Mouse (Mus musculus) embryonic facial prominence, embryonic 12.5 days (tissue): ENCODE data around the gene Rps5. TPM values are rescaled to one million over a fixed set of nuclear protein-coding genes. Genes with fewer than 3 reads are reported as not detected.

ENCODE experiments used
- ATAC-seq: fragments of 200-750 bp; cut with Nextera tagmentation; 2 replicates; pipeline ENCODE4 v1.8.0; 2017; ENCODE audit not compliant: insufficient number of reproducible peaks, insufficient read depth, low FRiP score, low TSS enrichment
- H3K27ac ChIP-seq: fragments of 300-500 bp; sonication (generic); 2 replicates; pipeline ENCODE4 v1.5.1; 2016; ENCODE audit warnings: mild to moderate bottlenecking
- H3K27me3 ChIP-seq: fragments of 300-500 bp; sonication (generic); 2 replicates; pipeline ENCODE4 v1.6.1; 2016; ENCODE audit warnings: mild to moderate bottlenecking, moderate library complexity
- H3K36me3 ChIP-seq: fragments of 300-500 bp; sonication (generic); 2 replicates; pipeline ENCODE4 v1.6.1; 2016; ENCODE audit warnings: mild to moderate bottlenecking
- H3K4me1 ChIP-seq: fragments of 300-500 bp; sonication (generic); 2 replicates; pipeline ENCODE4 v1.6.1; 2016
- H3K4me2 ChIP-seq: fragments of 300-500 bp; sonication (generic); replicated peaks from 2 replicates; pipeline ENCODE4 v1.6.1; 2016; ENCODE audit warnings: mild to moderate bottlenecking, moderate library complexity
- H3K4me3 ChIP-seq: fragments of 300-500 bp; sonication (generic); 2 replicates; pipeline ENCODE4 v1.5.1; 2016; ENCODE audit warnings: mild to moderate bottlenecking
- H3K9ac ChIP-seq: fragments of 300-500 bp; sonication (generic); 2 replicates; pipeline ENCODE4 v1.6.1; 2016; ENCODE audit warnings: mild to moderate bottlenecking, moderate library complexity
- H3K9me3 ChIP-seq: fragments of 300-500 bp; sonication (generic); 2 replicates; pipeline ENCODE4 v1.6.1; 2016; ENCODE audit warnings: mild to moderate bottlenecking, moderate library complexity
- WGBS: fragments of 180-500 bp; shearing (Covaris S2); methylation state at CpG from one replicate; pipeline ENCODE4 v1.1.7; 2016; 5-methylcytosine and 5-hydroxymethylcytosine counted together
- polyA plus RNA-seq: library from polyadenylated mRNA; unstranded; fragments of >200 nt; fragmentation: Nextera tagmentation; extraction: Ambion mirVana; gene quantifications from 2 replicates; pipeline ENCODE4 v1.2.1, GENCODE M21; 2016

Rps5 gene
- polyA plus RNA-seq, 1 experiment from 2014 or later, result 833 TPM

GRCm38 (mm10) chr7:12961511-12962141, 39.5 kb downstream of the Rps5 start:
- WGBS, result 4% methylated on average over 29 of the region's 29 CpGs
- H3K9ac ChIP-seq, result peak overlapping the region; percentile 50

GRCm38 (mm10) chr7:12965678-12966091, 43.6 kb downstream of the Rps5 start, which contains the start of gene Zfp324:
Gene Zfp324, plus strand, starts transcription at chr7:12965838.
- peaks cover 10% of the 10 kb centered on the region for H3K4me1 ChIP-seq

More at GRCm38 (mm10) chr7:12961511-12962141, 39.5 kb downstream of the Rps5 start:
- Histone ChIP-seq H3K4me3 (peak overlapping the region; percentile 38), H3K27ac (peak overlapping the region; percentile 81), H3K27me3 (no peaks in the 10 kb centered on the region), H3K4me2 (peak overlapping the region; percentile 58), H3K9me3 (no peaks in the 10 kb centered on the region), H3K4me1 (peaks cover 2% of the 10 kb centered on the region), H3K36me3 (no peaks in the 10 kb centered on the region)
- peak; percentile 61 for ATAC-seq

GRCm38 (mm10) chr7:12966104-12966845, 44.2 kb downstream of the Rps5 start:
- Histone ChIP-seq H3K27ac (peak overlapping the region; percentile 91), H3K4me1 (peaks cover 10% of the 10 kb centered on the region), H3K27me3 (no peaks in the 10 kb centered on the region), H3K9ac (peak overlapping the region; percentile 95), H3K4me2 (peak overlapping the region; percentile 86), H3K4me3 (peak overlapping the region; percentile 90), H3K36me3 (peaks cover 25% of the 10 kb centered on the region), H3K9me3 (no peaks in the 10 kb centered on the region)
- WGBS, result under 1% methylated on average over 25 of the region's 29 CpGs
- ATAC-seq, result peak; percentile 48

More at GRCm38 (mm10) chr7:12965678-12966091, 43.6 kb downstream of the Rps5 start, which contains the start of gene Zfp324:
- peak within 1 kb of the TSS; percentile 91 for H3K27ac ChIP-seq
- under 1% methylated on average over 23 of the region's 23 CpGs for WGBS
- ATAC-seq, result peak; percentile 91
- H3K36me3 ChIP-seq, result peaks cover 19% of the 10 kb centered on the region
- peak within 1 kb of the TSS; percentile 95 for H3K9ac ChIP-seq
- H3K27me3 ChIP-seq, result no peaks in the 10 kb centered on the region
- H3K4me2 ChIP-seq, result peak within 1 kb of the TSS; percentile 86
- H3K4me3 ChIP-seq, result peak within 1 kb of the TSS; percentile 90
- H3K9me3 ChIP-seq, result no peaks in the 10 kb centered on the region

GRCm38 (mm10) chr7:12970906-12971305, 48.8 kb downstream of the Rps5 start:
- Histone ChIP-seq H3K27ac (no peak overlapping the region), H3K4me2 (no peak overlapping the region), H3K4me1 (peaks cover 10% of the 10 kb centered on the region), H3K9me3 (no peaks in the 10 kb centered on the region), H3K27me3 (no peaks in the 10 kb centered on the region), H3K36me3 (peaks cover 40% of the 10 kb centered on the region), H3K4me3 (no peak overlapping the region), H3K9ac (no peak overlapping the region)
- ATAC-seq, result no peak
- WGBS, result 94% methylated on average over 25 of the region's 25 CpGs

Other genes with a start within 250 kb of the Rps5 start
- gene Vmn2r55, start 237.3 kb upstream of the Rps5 start, polyA plus RNA-seq, result not detected in 2 replicates
- not detected in 2 replicates for gene Vmn2r56, start 187.3 kb upstream of the Rps5 start, polyA plus RNA-seq
- 17.4 and 19.4 TPM in 2 replicates for gene Zscan18, start 118.7 kb upstream of the Rps5 start, polyA plus RNA-seq
- 19.8 TPM in 2 replicates for gene Zfp329, start 103.4 kb upstream of the Rps5 start, polyA plus RNA-seq
- 39.5 and 41.3 TPM in 2 replicates for gene Zfp110, start 87.5 kb upstream of the Rps5 start, polyA plus RNA-seq
- gene Zfp128, start 41.1 kb upstream of the Rps5 start, polyA plus RNA-seq, result 5.4 and 5.9 TPM in 2 replicates
- 16.8 and 18.2 TPM in 2 replicates for gene Zscan22, start 24.5 kb upstream of the Rps5 start, polyA plus RNA-seq
- gene Rnf225, start 5.1 kb downstream of the Rps5 start, polyA plus RNA-seq, result 0.95 and 1.0 TPM in 2 replicates
- 13.9 and 14.4 TPM in 2 replicates for gene Zfp324, start 43.5 kb downstream of the Rps5 start, polyA plus RNA-seq
- 12.0 and 13.0 TPM in 2 replicates for gene Zfp446, start 55.6 kb downstream of the Rps5 start, polyA plus RNA-seq
- gene Slc27a5, start 75.9 kb downstream of the Rps5 start, polyA plus RNA-seq, result 0.09 TPM in 1 of 2 replicates, not detected in the other
- 480 and 495 TPM in 2 replicates for gene Trim28, start 76.8 kb downstream of the Rps5 start, polyA plus RNA-seq
- gene Zbtb45, start 87.7 kb downstream of the Rps5 start, polyA plus RNA-seq, result 28.8 and 29.9 TPM in 2 replicates
- 121 and 127 TPM in 2 replicates for gene Chmp2a, start 112.5 kb downstream of the Rps5 start, polyA plus RNA-seq
- gene Ube2m, start 116.0 kb downstream of the Rps5 start, polyA plus RNA-seq, result 166 and 183 TPM in 2 replicates
- gene Mzf1, start 132.5 kb downstream of the Rps5 start, polyA plus RNA-seq, result 3.8 TPM in 2 replicates
- gene Vmn1r85, start 172.9 kb downstream of the Rps5 start, polyA plus RNA-seq, result not detected in 2 replicates
- not detected in 2 replicates for gene Vmn1r86, start 197.6 kb downstream of the Rps5 start, polyA plus RNA-seq
- gene Vmn1r87, start 217.9 kb downstream of the Rps5 start, polyA plus RNA-seq, result not detected in 2 replicates
- gene Vmn1r88, start 237.3 kb downstream of the Rps5 start, polyA plus RNA-seq, result 0.03 TPM in 1 of 2 replicates, not detected in the other